Mouse (Mus musculus) bone marrow macrophage, adult 2 months (primary cell): Measurements from ENCODE around the gene Snrpb2.

Source experiments
- CTCF ChIP-seq: IDR thresholded peaks from 2 replicates; pipeline ENCODE4 v1.5.1; 2012; ENCODE audit warnings: low read depth, mild to moderate bottlenecking, low read length, moderate library complexity
- POLR2A ChIP-seq: IDR thresholded peaks from 2 replicates; pipeline ENCODE4 v1.6.1; 2012; ENCODE audit warnings: mild to moderate bottlenecking, low read depth, low read length, borderline replicate concordance

- TF ChIP-seq CTCF (no peak), POLR2A (no peak)
These were observed 39.5 kb upstream of the Snrpb2 start for GRCm38 (mm10) chr2:143023331-143023730.
